Mouse (Mus musculus) CH12.LX (cell line): ENCODE results near the gene Fam122a. TPM values are rescaled to one million over a fixed set of nuclear protein-coding genes. Genes with fewer than 3 reads are reported as not detected.

Source experiments
- DNase-seq: peaks from one replicate; pipeline ENCODE4 v3.0.0-alpha.2; 2013; ENCODE audit errors: extremely low read depth
- H3K27ac ChIP-seq: 2 replicates; pipeline ENCODE4 v1.5.1; 2012; ENCODE audit warnings: low read depth, mild to moderate bottlenecking, control low read depth, moderate library complexity; ENCODE audit not compliant: insufficient read depth
- H3K27me3 ChIP-seq: replicated peaks from 2 replicates; pipeline ENCODE3; 2012; ENCODE audit warnings: inconsistent platforms
- H3K36me3 ChIP-seq, 2 experiments: replicated peaks in 1 of 2; 2 replicates each; pipeline versions ENCODE3 to v1.6.1; 2012; ENCODE audit warnings: inconsistent platforms in 1 of 2, low read length in 1 of 2, mild to moderate bottlenecking in 1 of 2, mixed read lengths in 1 of 2, moderate library complexity in 1 of 2; ENCODE audit not compliant: control insufficient read depth in 1 of 2, insufficient read depth in 1 of 2
- H3K4me1 ChIP-seq, 2 experiments: 2 replicates each; pipeline ENCODE4 v1.6.1; 2012; ENCODE audit warnings: inconsistent platforms in 1 of 2, moderate library complexity in 1 of 2; ENCODE audit not compliant: insufficient read depth in 2 of 2, control insufficient read depth in 1 of 2
- H3K4me2 ChIP-seq: 2 replicates; pipeline ENCODE4 v1.6.1; 2012; ENCODE audit warnings: low read depth, mild to moderate bottlenecking, control low read depth; ENCODE audit not compliant: poor library complexity, insufficient read depth, severe bottlenecking
- H3K4me3 ChIP-seq, 3 experiments: fragments of 150-350 bp in 1 of 3; sonication (generic) in 1 of 3; replicated peaks in 1 of 3; 2 replicates each; pipeline versions ENCODE3 to v1.5.1; 2011 to 2012; ENCODE audit warnings: low read depth in 2 of 3, low read length in 2 of 3, mild to moderate bottlenecking in 2 of 3, moderate library complexity in 2 of 3, control low read depth in 1 of 3, improper control_type of control experiment in 1 of 3, inconsistent platforms in 1 of 3, mixed read lengths in 1 of 3; ENCODE audit not compliant: poor library complexity in 1 of 3
- H3K79me2 ChIP-seq: replicated peaks from 2 replicates; pipeline ENCODE4 v1.6.1; 2012; ENCODE audit warnings: mild to moderate bottlenecking, moderate library complexity; ENCODE audit not compliant: control insufficient read depth, poor library complexity, insufficient read depth, severe bottlenecking; ENCODE audit errors: extremely low read depth
- H3K9ac ChIP-seq: 2 replicates; pipeline ENCODE4 v1.6.1; 2012; ENCODE audit warnings: low read depth, mild to moderate bottlenecking, control low read depth, moderate library complexity; ENCODE audit not compliant: insufficient read depth
- H3K9me3 ChIP-seq: replicated peaks from 2 replicates; pipeline ENCODE3; 2012; ENCODE audit warnings: low read length, inconsistent platforms, mixed read lengths
- BHLHE40 ChIP-seq: IDR thresholded peaks from 2 replicates; pipeline ENCODE4 v1.6.1; 2011; ENCODE audit warnings: mild to moderate bottlenecking, low read depth, low read length, improper control_type of control experiment
- CHD2 ChIP-seq: IDR thresholded peaks from 2 replicates; pipeline ENCODE4 v1.6.1; 2011; ENCODE audit warnings: low read length, improper control_type of control experiment
- CTCF ChIP-seq, 2 experiments: IDR thresholded peaks in 1 of 2; conservative IDR thresholded peaks in 1 of 2; 2 replicates each; pipeline ENCODE4 v1.5.1; 2011 to 2012; ENCODE audit warnings: low read depth in 2 of 2, low read length in 2 of 2, improper control_type of control experiment in 1 of 2, inconsistent platforms in 1 of 2, mild to moderate bottlenecking in 1 of 2, moderate library complexity in 1 of 2
- E2F4 ChIP-seq: IDR thresholded peaks from 2 replicates; pipeline ENCODE4 v1.6.1; 2011; ENCODE audit warnings: low read depth, low read length, improper control_type of control experiment; ENCODE audit not compliant: insufficient replicate concordance
- EP300 ChIP-seq: IDR thresholded peaks from 2 replicates; pipeline ENCODE4 v1.6.1; 2011; ENCODE audit warnings: low read length, improper control_type of control experiment
- GABPA ChIP-seq: IDR thresholded peaks from 2 replicates; pipeline ENCODE4 v1.6.1; 2012; ENCODE audit warnings: low read depth, low read length, improper control_type of control experiment, inconsistent platforms; ENCODE audit not compliant: insufficient replicate concordance
- IRF4 ChIP-seq: IDR thresholded peaks from 2 replicates; pipeline ENCODE4 v1.6.1; 2014; ENCODE audit warnings: low read depth, mild to moderate bottlenecking, inconsistent platforms, low read length, improper control_type of control experiment
- JUN ChIP-seq: IDR thresholded peaks from 2 replicates; pipeline ENCODE4 v1.6.1; 2011; ENCODE audit warnings: low read depth, mild to moderate bottlenecking, low read length, improper control_type of control experiment, moderate library complexity; ENCODE audit not compliant: insufficient read depth
- JUND ChIP-seq: conservative IDR thresholded peaks from 2 replicates; pipeline ENCODE4 v1.6.1; 2011; ENCODE audit warnings: low read depth, low read length, improper control_type of control experiment
- MAFK ChIP-seq: IDR thresholded peaks from 2 replicates; pipeline ENCODE4 v1.6.1; 2011; ENCODE audit warnings: low read length, improper control_type of control experiment; ENCODE audit not compliant: insufficient replicate concordance
- MAX ChIP-seq: IDR thresholded peaks from 2 replicates; pipeline ENCODE4 v1.6.1; 2011; ENCODE audit warnings: low read length, improper control_type of control experiment
- MAZ ChIP-seq: IDR thresholded peaks from 2 replicates; pipeline ENCODE4 v1.6.1; 2012; ENCODE audit warnings: low read depth, mild to moderate bottlenecking, inconsistent platforms, low read length, improper control_type of control experiment, moderate library complexity
- MEF2A ChIP-seq: IDR thresholded peaks from 2 replicates; pipeline ENCODE4 v1.6.1; 2014; ENCODE audit warnings: low read depth, mild to moderate bottlenecking, inconsistent platforms, low read length, improper control_type of control experiment, borderline replicate concordance
- NELFE ChIP-seq: IDR thresholded peaks from 2 replicates; pipeline ENCODE4 v1.6.1; 2011; ENCODE audit warnings: low read depth, low read length, improper control_type of control experiment
- PAX5 ChIP-seq: IDR thresholded peaks from 2 replicates; pipeline ENCODE4 v1.6.1; 2012; ENCODE audit warnings: low read length, inconsistent platforms, mixed read lengths
- POLR2AphosphoS2 ChIP-seq: IDR thresholded peaks from 2 replicates; pipeline ENCODE4 v1.6.1; 2011; ENCODE audit warnings: low read depth, low read length, improper control_type of control experiment
- USF1 ChIP-seq: IDR thresholded peaks from 2 replicates; pipeline ENCODE4 v1.6.1; 2014; ENCODE audit warnings: low read depth, mild to moderate bottlenecking, inconsistent platforms, low read length, improper control_type of control experiment
- ZC3H11A ChIP-seq: IDR thresholded peaks from 2 replicates; pipeline ENCODE4 v1.6.1; 2012; ENCODE audit warnings: low read depth, mild to moderate bottlenecking, inconsistent platforms, low read length, improper control_type of control experiment
- ZMIZ1 ChIP-seq: IDR thresholded peaks from 2 replicates; pipeline ENCODE4 v1.6.1; 2012; ENCODE audit warnings: low read depth, mild to moderate bottlenecking, inconsistent platforms, low read length, improper control_type of control experiment
- ZNF384 ChIP-seq: IDR thresholded peaks from 2 replicates; pipeline ENCODE4 v1.6.1; 2012; ENCODE audit warnings: low read depth, low read length, improper control_type of control experiment, inconsistent platforms
- dilution Hi-C: fragments of 300-500 bp; cut with MboI; formaldehyde crosslinking; loops from 2 replicates; pipeline ENCODE4 v1.14.3; 2020; ENCODE audit warnings: low sequenced_read_pairs; ENCODE audit not compliant: extremely low pct_unique_long_range_greater_than_20kb, extremely low pct_ligation_motif_present
- in situ Hi-C: fragments of 300-500 bp; cut with MboI; formaldehyde crosslinking; loops from 3 replicates; pipeline ENCODE4 v1.14.3; 2019; ENCODE audit warnings: low sequenced_read_pairs, low pct_ligation_motif_present, low pct_unique_long_range_greater_than_20kb, mixed read lengths
- polyA plus RNA-seq: library from polyadenylated mRNA; unstranded; fragments of >175 nt; gene quantifications from 2 replicates; pipeline ENCODE4 v1.2.1, GENCODE M21; 2012; ENCODE audit warnings: low read depth; ENCODE audit not compliant: insufficient read length
- total RNA-seq, 2 experiments: library from RNA; depleted of rRNA; stranded (reverse); fragments of 300-350 nt in 1 of 2; fragments of >200 nt in 1 of 2; gene quantifications; 2 replicates each; pipeline ENCODE4 v1.2.3; 2012 to 2014

The Fam122a gene
- total and polyA plus RNA-seq, 3 experiments = 2.6 to 34.6 (median 4.5) TPM

DNA sequence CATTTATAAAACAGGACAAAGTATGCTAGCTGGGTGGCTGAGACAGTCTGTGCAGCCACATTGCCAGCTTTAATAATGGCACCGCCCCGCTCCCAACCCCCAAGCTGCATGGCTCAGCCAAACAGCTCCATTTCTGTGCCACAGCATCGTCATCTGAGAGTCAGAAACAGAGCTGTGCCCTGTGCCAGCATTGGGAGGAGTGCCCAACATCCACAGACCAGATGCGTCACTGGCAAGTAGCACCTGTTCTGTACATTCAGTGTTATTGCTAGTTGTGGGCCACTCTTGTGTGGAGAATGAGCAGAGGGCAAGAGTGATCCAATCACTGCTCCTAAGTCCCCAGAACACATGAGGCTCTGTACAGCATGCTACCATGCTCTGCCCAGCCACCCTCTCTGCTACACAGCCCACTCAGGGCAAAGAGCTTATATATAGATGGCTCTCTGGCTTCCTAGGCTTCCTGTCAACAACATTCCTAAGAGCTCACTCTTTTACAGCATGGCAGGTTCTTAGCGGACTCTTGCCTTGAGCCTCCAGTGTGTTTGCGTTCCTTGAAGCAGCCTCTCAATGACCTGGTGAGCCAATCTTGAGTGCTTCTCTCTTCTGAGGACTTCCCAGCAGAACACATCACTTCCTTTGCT is 20.4 kb downstream of the Fam122a start:
- H3K79me2 ChIP-seq = no peaks in the 10 kb centered on the region
- no peaks in the 10 kb centered on the region for H3K27me3 ChIP-seq
- H3K36me3 ChIP-seq = no peaks in the 10 kb centered on the region
- no peak overlapping the region for H3K4me3 ChIP-seq
- H3K27ac ChIP-seq = no peak overlapping the region
- DNase-seq = no peak
- H3K9ac ChIP-seq = no peak overlapping the region
- no peaks in the 10 kb centered on the region for H3K9me3 ChIP-seq
- in situ Hi-C loops = no loop called here
- H3K4me2 ChIP-seq = no peak overlapping the region
- TF ChIP-seq MAX (no peak), JUN (no peak), GABPA (no peak), PAX5 (no peak), JUND (no peak), ZC3H11A (no peak), E2F4 (no peak)
- TF ChIP-seq, all 38 proteins: peak for 0
- peaks cover 0 to 5% of the 10 kb centered on the region in 2 experiments; a peak in 1 of 4 replicates for H3K4me1 ChIP-seq
- dilution Hi-C loops = no loop called here

DNA sequence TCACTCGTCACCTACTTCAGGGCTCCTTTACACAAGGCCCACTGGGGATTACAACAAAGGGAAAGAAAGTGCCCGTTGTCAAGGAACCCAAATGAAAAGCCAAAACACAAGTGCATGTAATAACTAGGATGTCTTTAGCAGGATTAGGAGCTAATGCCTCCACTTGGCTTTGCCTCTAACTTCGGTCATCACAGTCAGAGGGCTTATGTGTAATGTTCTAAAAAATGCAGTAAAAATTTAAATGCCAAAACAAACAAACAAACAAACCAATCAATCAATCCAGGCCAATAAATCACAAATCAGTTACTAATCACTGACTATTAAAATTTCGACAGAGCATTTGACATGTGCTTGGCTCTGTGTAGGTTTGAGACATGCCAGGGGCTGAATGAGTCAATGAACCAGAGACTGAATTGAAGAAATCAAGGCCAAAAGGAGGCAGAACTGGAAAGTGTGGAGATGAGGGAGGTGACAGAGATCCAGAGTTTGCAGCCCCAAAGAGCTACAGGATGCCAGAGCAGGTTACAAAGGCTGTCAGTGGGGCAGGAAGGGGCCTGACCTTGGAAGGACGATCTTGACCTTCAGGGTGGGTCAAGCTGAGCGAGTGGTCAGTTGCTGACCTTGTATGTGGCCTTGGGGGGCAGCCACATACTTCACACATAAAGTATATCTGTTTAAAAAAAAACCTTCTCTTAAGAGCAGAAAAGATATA is 21.8 kb downstream of the Fam122a start:
- in situ Hi-C loops = no loop called here
- dilution Hi-C loops = no loop called here
- TF ChIP-seq MEF2A (no peak), USF1 (no peak), MAFK (no peak), EP300 (no peak)

DNA sequence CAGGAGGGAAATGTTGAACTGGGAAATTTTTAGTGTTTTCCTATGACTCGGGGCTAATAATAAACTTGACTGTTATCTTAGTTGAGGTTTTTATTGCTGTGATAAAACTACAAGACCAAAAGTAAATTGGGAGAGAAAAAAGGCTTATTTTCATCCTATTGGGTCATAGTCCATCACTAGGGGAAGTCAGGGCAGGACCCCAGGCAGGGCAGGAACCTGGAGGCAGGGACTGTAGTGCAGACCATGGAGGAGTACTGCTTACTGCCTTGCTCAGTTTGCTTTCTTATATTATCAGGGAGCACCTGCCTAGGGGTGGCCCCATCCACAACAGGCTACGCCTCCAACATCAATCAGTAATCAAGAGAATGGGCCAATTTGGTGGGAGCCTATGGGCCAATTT is 22.7 kb downstream of the Fam122a start:
- H3K4me3 ChIP-seq = no peak overlapping the region
- no peak overlapping the region for H3K27ac ChIP-seq
- H3K36me3 ChIP-seq = no peaks in the 10 kb centered on the region
- H3K9me3 ChIP-seq = peaks cover 2% of the 10 kb centered on the region
- dilution Hi-C loops (no loop called here), in situ Hi-C loops (no loop called here)
- H3K4me1 ChIP-seq = peaks cover 5 to 24% of the 10 kb centered on the region in 2 experiments
- no peak overlapping the region for H3K4me2 ChIP-seq
- no peaks in the 10 kb centered on the region for H3K79me2 ChIP-seq
- TF ChIP-seq CHD2 (no peak), ZC3H11A (no peak), POLR2AphosphoS2 (no peak), ZMIZ1 (no peak), BHLHE40 (no peak), MEF2A (no peak), MAFK (no peak), GABPA (no peak), E2F4 (no peak), ZNF384 (no peak), IRF4 (no peak), MAZ (no peak), NELFE (no peak), CTCF (conservative IDR thresholded peaks at IDR 0.05 in 1 of 2, IDR thresholded peaks at IDR 0.05 in 1 of 2; ENCODE audit: low read depth in 2 of 2, low read length in 2 of 2) (no peak)
- DNase-seq = no peak
- no peak overlapping the region for H3K9ac ChIP-seq
- no peaks in the 10 kb centered on the region for H3K27me3 ChIP-seq

More for the DNA sequence above, 21.8 kb downstream of the Fam122a start:
- no peaks in the 10 kb centered on the region for H3K79me2 ChIP-seq
- no peak overlapping the region for H3K4me2 ChIP-seq
- H3K9ac ChIP-seq = no peak overlapping the region
- peaks cover under 1 to 16% of the 10 kb centered on the region in 2 experiments; a peak in 3 of 4 replicates for H3K4me1 ChIP-seq
- H3K4me3 ChIP-seq = no peak overlapping the region
- H3K27me3 ChIP-seq = no peaks in the 10 kb centered on the region
- DNase-seq = no peak
- H3K9me3 ChIP-seq = no peaks in the 10 kb centered on the region
- no peaks in the 10 kb centered on the region for H3K36me3 ChIP-seq
- no peak overlapping the region for H3K27ac ChIP-seq
